Mouse (Mus musculus): ENCODE results near the gene Kdm2b. TPM values are rescaled to one million over a fixed set of nuclear protein-coding genes. Genes with fewer than 3 reads are reported as not detected.

Gene Kdm2b
- total RNA-seq (2022): 10 to 100 TPM; 29.1 to 40.3 (median 34.6) TPM

GRCm38 (mm10) chr5:122989551-122990330 is at the start of gene Kdm2b:
Gene Kdm2b, minus strand, starts transcription at chr5:122989823.
- DNase-seq (ENCODE audit: low spot score in 2 of 2): no peak

- no peak for DNase-seq (ENCODE audit: low spot score in 2 of 2)
Measured at GRCm38 (mm10) chr5:123039120-123039752, 49.6 kb upstream of the Kdm2b start.

GRCm38 (mm10) chr5:123038115-123038514 is 48.5 kb upstream of the Kdm2b start:
- no peak for DNase-seq (ENCODE audit: low spot score in 2 of 2)

- no peak for DNase-seq (ENCODE audit: low spot score in 2 of 2)
Measured at GRCm38 (mm10) chr5:123035564-123035963, 45.9 kb upstream of the Kdm2b start.

- DNase-seq (ENCODE audit: low spot score in 2 of 2): no peak
Measured at GRCm38 (mm10) chr5:123035089-123035488, 45.5 kb upstream of the Kdm2b start.

- DNase-seq (ENCODE audit: low spot score in 2 of 2): no peak
Measured at GRCm38 (mm10) chr5:123033646-123034160, 44.1 kb upstream of the Kdm2b start.

- no peak for DNase-seq (ENCODE audit: low spot score in 2 of 2)
Measured at GRCm38 (mm10) chr5:123031312-123031711, 41.7 kb upstream of the Kdm2b start.

GRCm38 (mm10) chr5:123029729-123030128 is 40.1 kb upstream of the Kdm2b start:
- DNase-seq (ENCODE audit: low spot score in 2 of 2): no peak

GRCm38 (mm10) chr5:123027436-123027835 is 37.8 kb upstream of the Kdm2b start:
- no peak for DNase-seq (ENCODE audit: low spot score in 2 of 2)

GRCm38 (mm10) chr5:123026414-123026813 is 36.8 kb upstream of the Kdm2b start:
- no peak for DNase-seq (ENCODE audit: low spot score in 2 of 2)

- no peak for DNase-seq (ENCODE audit: low spot score in 2 of 2)
Measured at GRCm38 (mm10) chr5:123024965-123025573, 35.4 kb upstream of the Kdm2b start.

GRCm38 (mm10) chr5:123024312-123024711 is 34.7 kb upstream of the Kdm2b start:
- no peak for DNase-seq (ENCODE audit: low spot score in 2 of 2)

GRCm38 (mm10) chr5:123023049-123023448 is 33.4 kb upstream of the Kdm2b start:
- no peak for DNase-seq (ENCODE audit: low spot score in 2 of 2)

- DNase-seq (ENCODE audit: low spot score in 2 of 2): no peak
Measured at GRCm38 (mm10) chr5:123021438-123021837, 31.8 kb upstream of the Kdm2b start.

- no peak for DNase-seq (ENCODE audit: low spot score in 2 of 2)
Measured at GRCm38 (mm10) chr5:123020426-123020825, 30.8 kb upstream of the Kdm2b start.

- no peak for DNase-seq (ENCODE audit: low spot score in 2 of 2)
Measured at GRCm38 (mm10) chr5:123019336-123020016, 29.9 kb upstream of the Kdm2b start.

- DNase-seq (ENCODE audit: low spot score in 2 of 2): no peak
Measured at GRCm38 (mm10) chr5:123017504-123017903, 27.9 kb upstream of the Kdm2b start.

- no peak for DNase-seq (ENCODE audit: low spot score in 2 of 2)
Measured at GRCm38 (mm10) chr5:123015915-123016314, 26.3 kb upstream of the Kdm2b start.

- DNase-seq (ENCODE audit: low spot score in 2 of 2): peak; percentile 94 to 97
Measured at GRCm38 (mm10) chr5:123014753-123015701, 25.4 kb upstream of the Kdm2b start, which contains the start of gene Orai1. Gene Orai1, plus strand, starts transcription at chr5:123015074.

GRCm38 (mm10) chr5:123013599-123014315 is 24.1 kb upstream of the Kdm2b start:
- peak; percentile 56 to 64 for DNase-seq (ENCODE audit: low spot score in 2 of 2)

Data from layer of hippocampus, adult 8-10 months (tissue).